Mouse (Mus musculus) adrenal gland, postnatal 0 days (tissue): ENCODE results near the gene Shkbp1. TPM values are rescaled to one million over a fixed set of nuclear protein-coding genes. Genes with fewer than 3 reads are reported as not detected.

Experiments used
- polyA plus RNA-seq: library from polyadenylated mRNA; unstranded; fragments of >200 nt; fragmentation: Nextera tagmentation; extraction: Ambion mirVana; gene quantifications from 2 replicates; pipeline ENCODE4 v1.2.1, GENCODE M21; 2015

Shkbp1 gene
- polyA plus RNA-seq, result 13.6 and 13.9 TPM in 2 replicates

DNA sequence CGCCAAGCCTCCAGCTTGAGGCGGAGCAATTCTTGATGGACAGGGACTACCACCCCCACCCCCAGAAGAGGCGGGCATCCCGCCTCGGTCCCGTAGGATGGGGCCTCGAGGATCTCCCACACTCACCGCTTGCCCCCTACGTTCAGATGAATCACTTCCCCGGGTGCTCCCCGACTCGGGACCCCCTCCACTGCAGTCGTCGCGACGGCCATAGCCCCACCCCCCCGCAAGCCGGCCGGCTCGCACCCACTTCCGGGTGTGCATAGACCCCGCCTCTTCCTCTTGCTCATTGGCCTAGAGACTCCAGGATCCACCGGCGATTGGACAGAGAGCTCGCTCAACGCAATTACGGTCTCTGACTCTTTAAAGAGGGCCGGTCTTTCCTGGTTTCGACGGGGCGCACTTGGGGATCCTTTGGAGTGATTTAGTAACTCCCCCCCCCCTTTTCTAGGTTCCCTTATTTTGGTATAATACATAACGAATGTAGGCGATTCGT, at the start of gene Shkbp1:
Shkbp1 (minus strand) TSS at position 275 of the 496 bp plus-strand sequence.

GRCm38 (mm10) chr7:27356861-27357594, 1.2 kb upstream of the Shkbp1 start, which contains the start of gene Gm20479:
Gene Gm20479, minus strand, starts transcription at chr7:27357419.

DNA sequence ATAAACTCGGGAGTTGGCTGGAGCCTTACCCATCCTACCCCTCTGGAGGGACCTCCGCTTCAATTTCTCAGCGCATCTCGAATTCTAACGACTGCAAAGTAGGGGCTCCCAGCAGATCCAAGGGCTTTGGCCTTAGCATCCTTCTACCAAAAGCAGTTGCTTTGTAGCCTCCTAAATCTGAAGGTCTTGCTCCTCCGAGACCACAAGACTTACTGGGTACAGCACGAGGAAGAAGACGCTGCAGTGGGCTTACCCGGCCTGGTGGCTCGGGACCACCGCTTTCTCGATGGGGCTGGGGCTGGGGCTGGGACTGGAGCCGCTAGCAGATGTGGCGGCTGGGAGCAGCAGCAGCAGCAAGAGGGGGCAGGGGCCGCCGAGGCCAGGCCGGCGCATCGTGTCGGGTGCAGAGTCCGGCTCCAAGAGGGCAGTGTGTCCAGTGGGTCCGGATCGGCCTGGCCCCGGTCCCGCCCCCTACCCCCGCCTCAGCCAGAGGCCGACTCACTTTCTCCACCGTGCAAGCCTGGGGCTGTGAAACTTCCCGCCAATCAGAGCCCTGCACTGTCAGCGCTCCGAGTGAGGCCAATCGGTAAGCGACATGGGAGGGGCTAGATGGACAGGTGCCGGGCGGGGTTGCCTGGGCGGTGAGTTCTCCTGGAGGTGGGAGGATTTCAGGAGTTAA, 18.5 kb downstream of the Shkbp1 start, which contains the start of gene Ltbp4:
Ltbp4 (minus strand) TSS at position 518 of the 679 bp plus-strand sequence.

Other genes with a start within 250 kb of the Shkbp1 start
- gene Cyp2f2, start 236.1 kb downstream of the Shkbp1 start, polyA plus RNA-seq, result 6.3 and 36.2 TPM in 2 replicates
- gene Cyp2t4, start 202.3 kb downstream of the Shkbp1 start, polyA plus RNA-seq, result 0.08 TPM in 2 replicates
- gene Egln2, start 189.2 kb downstream of the Shkbp1 start, polyA plus RNA-seq, result 60.0 and 66.9 TPM in 2 replicates
- 70.8 and 78.7 TPM in 2 replicates for gene Rab4b, start 177.1 kb downstream of the Shkbp1 start, polyA plus RNA-seq
- gene Gm21983, start 174.9 kb downstream of the Shkbp1 start, polyA plus RNA-seq, result 0.44 TPM in 1 of 2 replicates, not detected in the other
- gene Mia, start 174.9 kb downstream of the Shkbp1 start, polyA plus RNA-seq, result 7.4 and 7.5 TPM in 2 replicates
- 2.0 and 3.0 TPM in 2 replicates for gene BC024978, start 160.2 kb downstream of the Shkbp1 start, polyA plus RNA-seq
- gene Snrpa, start 159.7 kb downstream of the Shkbp1 start, polyA plus RNA-seq, result 76.4 and 99.8 TPM in 2 replicates
- gene Itpkc, start 127.4 kb downstream of the Shkbp1 start, polyA plus RNA-seq, result 3.9 and 4.1 TPM in 2 replicates
- gene Coq8b, start 123.0 kb downstream of the Shkbp1 start, polyA plus RNA-seq, result 15.9 and 25.4 TPM in 2 replicates
- 18.3 and 28.1 TPM in 2 replicates for gene Numbl, start 97.6 kb downstream of the Shkbp1 start, polyA plus RNA-seq
- gene Ltbp4, start 18.3 kb downstream of the Shkbp1 start, polyA plus RNA-seq, result 59.6 and 109 TPM in 2 replicates
- gene Gm20479, start 1.4 kb upstream of the Shkbp1 start, polyA plus RNA-seq, result not detected in 2 replicates
- gene Sptbn4, start 91.7 kb upstream of the Shkbp1 start, polyA plus RNA-seq, result 0.23 and 0.25 TPM in 2 replicates
- 93.1 and 109 TPM in 2 replicates for gene Blvrb, start 92.0 kb upstream of the Shkbp1 start, polyA plus RNA-seq
- 27.5 and 29.9 TPM in 2 replicates for gene Sertad3, start 117.7 kb upstream of the Shkbp1 start, polyA plus RNA-seq
- 33.7 and 41.7 TPM in 2 replicates for gene Sertad1, start 130.9 kb upstream of the Shkbp1 start, polyA plus RNA-seq
- gene Prx, start 143.3 kb upstream of the Shkbp1 start, polyA plus RNA-seq, result 2.6 and 3.8 TPM in 2 replicates
- 0.28 and 0.55 TPM in 2 replicates for gene Hipk4, start 167.2 kb upstream of the Shkbp1 start, polyA plus RNA-seq
- 109 and 167 TPM in 2 replicates for gene Pld3, start 197.2 kb upstream of the Shkbp1 start, polyA plus RNA-seq
- gene 2310022A10Rik, start 197.2 kb upstream of the Shkbp1 start, polyA plus RNA-seq, result 12.9 and 17.7 TPM in 2 replicates
- gene Akt2, start 235.5 kb upstream of the Shkbp1 start, polyA plus RNA-seq, result 96.0 and 155 TPM in 2 replicates